Mouse (Mus musculus): ENCODE measurements around the gene Cd79a. TPM values are rescaled to one million over a fixed set of nuclear protein-coding genes. Genes with fewer than 3 reads are reported as not detected.

Gene Cd79a
- polyA plus RNA-seq (2015; fragmentation: Nextera tagmentation; extraction: Ambion mirVana) = 1.1 and 1.5 TPM in 2 replicates

- no peak for ATAC-seq (ENCODE audit: insufficient read depth, low FRiP score, low read depth)
Observed at GRCm38 (mm10) chr7:24897224-24897623, at the start of gene Cd79a. TSS of gene Cd79a (plus strand) at chr7:24897381.

GRCm38 (mm10) chr7:24850162-24850561, 47.0 kb upstream of the Cd79a start:
- no peaks in the 10 kb centered on the region for H3K36me3 ChIP-seq
- H3K27ac ChIP-seq = no peak overlapping the region
- ATAC-seq (ENCODE audit: insufficient read depth, low FRiP score, low read depth) = no peak
- H3K4me1 ChIP-seq = no peaks in the 10 kb centered on the region
- no peaks in the 10 kb centered on the region for H3K9me3 ChIP-seq
- WGBS = 14% methylated on average over 5 of the region's 5 CpGs
- no peak overlapping the region for H3K4me2 ChIP-seq
- no peaks in the 10 kb centered on the region for H3K27me3 ChIP-seq (replicated peaks)
- no peak overlapping the region for H3K4me3 ChIP-seq (replicated peaks)
- no peak overlapping the region for H3K9ac ChIP-seq

More at GRCm38 (mm10) chr7:24897224-24897623, at the start of gene Cd79a:
- no peaks in the 10 kb centered on the region for H3K36me3 ChIP-seq
- no peak within 1 kb of the TSS for H3K9ac ChIP-seq
- no peak within 1 kb of the TSS for H3K27ac ChIP-seq
- WGBS = 67% methylated on average over 12 of the region's 12 CpGs
- no peaks in the 10 kb centered on the region for H3K4me1 ChIP-seq
- no peak within 1 kb of the TSS for H3K4me3 ChIP-seq (replicated peaks)
- no peaks in the 10 kb centered on the region for H3K27me3 ChIP-seq (replicated peaks)
- no peaks in the 10 kb centered on the region for H3K9me3 ChIP-seq
- no peak within 1 kb of the TSS for H3K4me2 ChIP-seq

GRCm38 (mm10) chr7:24850899-24851303, 46.3 kb upstream of the Cd79a start:
- no peak overlapping the region for H3K4me2 ChIP-seq
- no peak overlapping the region for H3K27ac ChIP-seq
- no peaks in the 10 kb centered on the region for H3K9me3 ChIP-seq
- H3K4me3 ChIP-seq (replicated peaks) = no peak overlapping the region
- peak; percentile 70; the same call in 1 of the 2 replicates for ATAC-seq (ENCODE audit: insufficient read depth, low FRiP score, low read depth)
- H3K9ac ChIP-seq = no peak overlapping the region
- no peaks in the 10 kb centered on the region for H3K4me1 ChIP-seq
- 15% methylated on average over 6 of the region's 6 CpGs for WGBS
- H3K36me3 ChIP-seq = no peaks in the 10 kb centered on the region
- no peaks in the 10 kb centered on the region for H3K27me3 ChIP-seq (replicated peaks)

- no peaks in the 10 kb centered on the region for H3K27me3 ChIP-seq (replicated peaks)
- H3K4me2 ChIP-seq = no peak overlapping the region
- no peak overlapping the region for H3K27ac ChIP-seq
- no peak overlapping the region for H3K4me3 ChIP-seq (replicated peaks)
- no peak overlapping the region for H3K9ac ChIP-seq
- no peak for ATAC-seq (ENCODE audit: insufficient read depth, low FRiP score, low read depth)
- no peaks in the 10 kb centered on the region for H3K9me3 ChIP-seq
- H3K4me1 ChIP-seq = no peaks in the 10 kb centered on the region
- H3K36me3 ChIP-seq = no peaks in the 10 kb centered on the region
- WGBS = 68% methylated on average over 5 of the region's 5 CpGs
Observed at GRCm38 (mm10) chr7:24851596-24852325, 45.4 kb upstream of the Cd79a start.

GRCm38 (mm10) chr7:24852557-24853232, 44.5 kb upstream of the Cd79a start:
- H3K36me3 ChIP-seq = no peaks in the 10 kb centered on the region
- no peaks in the 10 kb centered on the region for H3K27me3 ChIP-seq (replicated peaks)
- H3K4me3 ChIP-seq (replicated peaks) = no peak overlapping the region
- H3K27ac ChIP-seq = no peak overlapping the region
- no peak overlapping the region for H3K4me2 ChIP-seq
- no peaks in the 10 kb centered on the region for H3K4me1 ChIP-seq
- H3K9ac ChIP-seq = no peak overlapping the region
- no peaks in the 10 kb centered on the region for H3K9me3 ChIP-seq
- ATAC-seq (ENCODE audit: insufficient read depth, low FRiP score, low read depth) = peak; percentile 90; the same call in 1 of the 2 replicates
- WGBS = 62% methylated on average over 8 of the region's 8 CpGs

- no peak overlapping the region for H3K4me3 ChIP-seq (replicated peaks)
- H3K27ac ChIP-seq = no peak overlapping the region
- H3K4me2 ChIP-seq = no peak overlapping the region
- no peaks in the 10 kb centered on the region for H3K4me1 ChIP-seq
- ATAC-seq (ENCODE audit: insufficient read depth, low FRiP score, low read depth) = peak; percentile 41; the same call in 1 of the 2 replicates
- H3K9me3 ChIP-seq = no peaks in the 10 kb centered on the region
- no peak overlapping the region for H3K9ac ChIP-seq
- no peaks in the 10 kb centered on the region for H3K36me3 ChIP-seq
- H3K27me3 ChIP-seq (replicated peaks) = no peaks in the 10 kb centered on the region
Observed at GRCm38 (mm10) chr7:24853233-24853563, 44.0 kb upstream of the Cd79a start.

GRCm38 (mm10) chr7:24853695-24854094, 43.5 kb upstream of the Cd79a start:
- Histone ChIP-seq H3K27ac (peak overlapping the region; percentile 4; the same call in 1 of the 2 replicates), H3K4me2 (no peak overlapping the region), H3K9ac (no peak overlapping the region), H3K9me3 (no peaks in the 10 kb centered on the region), H3K36me3 (no peaks in the 10 kb centered on the region), H3K4me3 (replicated peaks) (no peak overlapping the region), H3K27me3 (replicated peaks) (no peaks in the 10 kb centered on the region), H3K4me1 (no peaks in the 10 kb centered on the region)
- ATAC-seq (ENCODE audit: insufficient read depth, low FRiP score, low read depth) = no peak
- WGBS = 28% methylated on average over 7 of the region's 7 CpGs

- Histone ChIP-seq H3K4me3 (replicated peaks) (no peak overlapping the region), H3K36me3 (no peaks in the 10 kb centered on the region), H3K9ac (no peak overlapping the region), H3K4me1 (no peaks in the 10 kb centered on the region), H3K9me3 (no peaks in the 10 kb centered on the region), H3K27ac (no peak overlapping the region), H3K27me3 (replicated peaks) (no peaks in the 10 kb centered on the region), H3K4me2 (no peak overlapping the region)
- WGBS = 54% methylated on average over 6 of the region's 6 CpGs
- ATAC-seq (ENCODE audit: insufficient read depth, low FRiP score, low read depth) = no peak
Observed at GRCm38 (mm10) chr7:24856460-24857120, 40.6 kb upstream of the Cd79a start.

- Histone ChIP-seq H3K9me3 (no peaks in the 10 kb centered on the region), H3K4me2 (no peak overlapping the region), H3K27ac (no peak overlapping the region), H3K4me3 (replicated peaks) (no peak overlapping the region), H3K36me3 (no peaks in the 10 kb centered on the region), H3K27me3 (replicated peaks) (no peaks in the 10 kb centered on the region), H3K4me1 (no peaks in the 10 kb centered on the region), H3K9ac (no peak overlapping the region)
- peak; percentile 90; the same call in 1 of the 2 replicates for ATAC-seq (ENCODE audit: insufficient read depth, low FRiP score, low read depth)
- 68% methylated on average over 5 of the region's 5 CpGs for WGBS
Observed at GRCm38 (mm10) chr7:24859234-24859633, 37.9 kb upstream of the Cd79a start.

GRCm38 (mm10) chr7:24861913-24862312, 35.3 kb upstream of the Cd79a start, which contains the start of gene Gm9844:
TSS of gene Gm9844 (plus strand) at chr7:24862213.
- no peak for ATAC-seq (ENCODE audit: insufficient read depth, low FRiP score, low read depth)
- H3K9ac ChIP-seq = no peak within 1 kb of the TSS
- H3K4me1 ChIP-seq = no peaks in the 10 kb centered on the region
- H3K4me3 ChIP-seq (replicated peaks) = no peak within 1 kb of the TSS
- no peak within 1 kb of the TSS for H3K27ac ChIP-seq
- 77% methylated on average over 7 of the region's 7 CpGs for WGBS
- H3K4me2 ChIP-seq = no peak within 1 kb of the TSS
- H3K27me3 ChIP-seq (replicated peaks) = no peaks in the 10 kb centered on the region
- no peaks in the 10 kb centered on the region for H3K36me3 ChIP-seq
- H3K9me3 ChIP-seq = no peaks in the 10 kb centered on the region

- Histone ChIP-seq H3K9ac (no peak overlapping the region), H3K9me3 (no peaks in the 10 kb centered on the region), H3K36me3 (no peaks in the 10 kb centered on the region), H3K27me3 (replicated peaks) (no peaks in the 10 kb centered on the region), H3K27ac (no peak overlapping the region), H3K4me1 (no peaks in the 10 kb centered on the region), H3K4me3 (replicated peaks) (no peak overlapping the region), H3K4me2 (no peak overlapping the region)
- WGBS = 79% methylated on average over 4 of the region's 4 CpGs
- no peak for ATAC-seq (ENCODE audit: insufficient read depth, low FRiP score, low read depth)
Observed at GRCm38 (mm10) chr7:24862853-24863252, 34.3 kb upstream of the Cd79a start.

GRCm38 (mm10) chr7:24864156-24864555, 33.0 kb upstream of the Cd79a start:
- no peak for ATAC-seq (ENCODE audit: insufficient read depth, low FRiP score, low read depth)
- Histone ChIP-seq H3K36me3 (no peaks in the 10 kb centered on the region), H3K4me1 (no peaks in the 10 kb centered on the region), H3K4me3 (replicated peaks) (no peak overlapping the region), H3K9me3 (no peaks in the 10 kb centered on the region), H3K9ac (no peak overlapping the region), H3K27me3 (replicated peaks) (no peaks in the 10 kb centered on the region), H3K27ac (no peak overlapping the region), H3K4me2 (no peak overlapping the region)
- 33% methylated on average over 6 of the region's 6 CpGs for whole genome bisulfite sequencing

Data from stomach, embryonic 15.5 days (tissue).